Mouse (Mus musculus): Measurements from ENCODE around the gene Myof.

Gene Myof

GRCm38 (mm10) chr19:38043281-38043981 is at the start of gene Myof:
Myof (minus strand) TSS chr19:38043577.
- DNase-seq (ENCODE audit: low read depth, low spot score), result peak; percentile 75

GRCm38 (mm10) chr19:38091512-38091985 is 48.2 kb upstream of the Myof start:
- DNase-seq (ENCODE audit: low read depth, low spot score), result no peak

GRCm38 (mm10) chr19:38089358-38089757 is 46.0 kb upstream of the Myof start:
- DNase-seq (ENCODE audit: low read depth, low spot score), result no peak

- DNase-seq (ENCODE audit: low read depth, low spot score), result peak; percentile 74
Observed at GRCm38 (mm10) chr19:38086948-38087551, 43.7 kb upstream of the Myof start.

GRCm38 (mm10) chr19:38085841-38086240 is 42.5 kb upstream of the Myof start:
- no peak for DNase-seq (ENCODE audit: low read depth, low spot score)

GRCm38 (mm10) chr19:38082931-38083525 is 39.7 kb upstream of the Myof start:
- DNase-seq (ENCODE audit: low read depth, low spot score), result no peak

- DNase-seq (ENCODE audit: low read depth, low spot score), result no peak
Observed at GRCm38 (mm10) chr19:38081361-38081760, 38.0 kb upstream of the Myof start.

- no peak for DNase-seq (ENCODE audit: low read depth, low spot score)
Observed at GRCm38 (mm10) chr19:38077851-38078540, 34.6 kb upstream of the Myof start.

GRCm38 (mm10) chr19:38076251-38076650 is 32.9 kb upstream of the Myof start:
- peak; percentile 52 for DNase-seq (ENCODE audit: low read depth, low spot score)

- no peak for DNase-seq (ENCODE audit: low read depth, low spot score)
Observed at GRCm38 (mm10) chr19:38075051-38075450, 31.7 kb upstream of the Myof start.

GRCm38 (mm10) chr19:38073226-38073625 is 29.8 kb upstream of the Myof start:
- no peak for DNase-seq (ENCODE audit: low read depth, low spot score)

GRCm38 (mm10) chr19:38064051-38064450 is 20.7 kb upstream of the Myof start:
- peak; percentile 94 for DNase-seq (ENCODE audit: low read depth, low spot score)

- DNase-seq (ENCODE audit: low read depth, low spot score), result peak; percentile 76
Observed at GRCm38 (mm10) chr19:38063201-38063600, 19.8 kb upstream of the Myof start.

GRCm38 (mm10) chr19:38056931-38057330 is 13.6 kb upstream of the Myof start:
- DNase-seq (ENCODE audit: low read depth, low spot score), result peak; percentile 88

- DNase-seq (ENCODE audit: low read depth, low spot score), result peak; percentile 74
Observed at GRCm38 (mm10) chr19:38056276-38056675, 12.9 kb upstream of the Myof start.

- peak; percentile 60 for DNase-seq (ENCODE audit: low read depth, low spot score)
Observed at GRCm38 (mm10) chr19:38055798-38056197, 12.4 kb upstream of the Myof start.

- DNase-seq (ENCODE audit: low read depth, low spot score), result peak; percentile 98
Observed at GRCm38 (mm10) chr19:38054720-38055192, 11.4 kb upstream of the Myof start, which contains the start of gene Cep55. Cep55 (plus strand) TSS chr19:38055011.

- peak; percentile 91 for DNase-seq (ENCODE audit: low read depth, low spot score)
Observed at GRCm38 (mm10) chr19:38054149-38054719, 10.9 kb upstream of the Myof start.

GRCm38 (mm10) chr19:38053227-38054041 is 10.1 kb upstream of the Myof start:
- peak; percentile 65 for DNase-seq (ENCODE audit: low read depth, low spot score)

- peak; percentile 82 for DNase-seq (ENCODE audit: low read depth, low spot score)
Observed at GRCm38 (mm10) chr19:38049686-38050085, 6.3 kb upstream of the Myof start.

GRCm38 (mm10) chr19:38045198-38045597 is 1.8 kb upstream of the Myof start:
- peak; percentile 67 for DNase-seq (ENCODE audit: low read depth, low spot score)

Data from R1 (cell line).